ENCODE assay signal across 16 mouse cellular contexts in the genomic region with DNA sequence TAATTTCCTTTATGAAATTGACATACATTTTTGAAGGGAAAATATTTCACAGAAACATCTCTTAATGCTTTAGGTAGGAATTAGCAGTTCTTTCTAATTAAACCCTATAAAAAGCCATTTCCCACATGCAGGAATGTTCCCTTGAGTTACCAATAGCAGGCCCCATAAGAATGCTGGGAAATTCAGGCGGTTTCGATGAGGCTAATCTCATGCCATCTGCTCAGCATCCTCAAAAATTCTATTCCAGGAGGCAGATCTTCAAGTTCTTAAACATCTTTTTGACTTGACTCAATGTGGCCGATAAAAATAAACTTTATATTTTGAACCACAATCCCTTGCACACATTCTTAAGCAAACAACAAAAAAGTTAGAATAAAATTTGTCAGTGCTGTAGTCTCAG.
A peak's percentile ranks its signal among the peaks of the same experiment; 100 is the strongest.
DNase-seq lines count a peak whose midpoint lies in the region.
"Had no signal": no experiment of that assay in that cellular context is flagged by ENCODE, and none has a peak within 500 bp of the region (broad histone marks: within the 10 kb centered on the region; RNA-seq: fewer than 3 reads in every experiment).

No protein-coding gene starts in this region.

- intact Hi-C loops in left cerebral cortex, postnatal 14 days (cut with DNase I) = no loop called here

- peak; percentile 67 to 76 for DNase-seq in frontal cortex, adult 2 months (ENCODE audit: extremely low spot score in 1 of 2, low spot score in 1 of 2)
- no peak for DNase-seq in frontal cortex, postnatal 25 days (ENCODE audit: low spot score in 2 of 2)
- DNase-seq in left cerebral cortex, postnatal 14 days (ENCODE audit: low spot score in 2 of 2) = peak; percentile 23 to 31
- no peak for DNase-seq in left cerebral cortex, adult 11 months (ENCODE audit: low spot score)
- peak; percentile 30 to 50 for DNase-seq in right cerebral cortex, postnatal 10 days (ENCODE audit: low spot score in 2 of 2)
- no peak for DNase-seq in right cerebral cortex, postnatal 25 days
- peak; percentile 73 for DNase-seq in telencephalon, adult 2 months (ENCODE audit: low read depth, low spot score)
- DNase-seq in retina, postnatal 1 day = no peak
- DNase-seq: adrenal gland, adult 2 months; adrenal gland, postnatal 10 days; adrenal gland, postnatal 25 days; cerebellum, adult 11-12 months; cerebellum, adult 2 months; cerebellum, adult 9-10 months; cerebellum, postnatal 10 days; cerebellum, postnatal 25 days had no signal

Comparison
In these comparisons a context has a peak if more than half of its experiments do, and no peak if none do; other contexts are left out.
1. DNase-seq: peak in frontal cortex, adult 2 months (2 of 2), left cerebral cortex, postnatal 14 days (2 of 2), right cerebral cortex, postnatal 10 days (2 of 2) and telencephalon, adult 2 months (single experiment); none in frontal cortex, postnatal 25 days (0 of 2), left cerebral cortex, adult 11 months (single experiment), right cerebral cortex, postnatal 25 days (single experiment) and retina, postnatal 1 day (single experiment).